Mouse (Mus musculus) CH12.LX (cell line): Measurements from ENCODE around the gene Cdk14. TPM values are rescaled to one million over a fixed set of nuclear protein-coding genes. Genes with fewer than 3 reads are reported as not detected.

Experiments
- DNase-seq: peaks from one replicate; pipeline ENCODE4 v3.0.0-alpha.2; 2013; ENCODE audit errors: extremely low read depth
- H3K27ac ChIP-seq: 2 replicates; pipeline ENCODE4 v1.5.1; 2012; ENCODE audit warnings: low read depth, mild to moderate bottlenecking, control low read depth, moderate library complexity; ENCODE audit not compliant: insufficient read depth
- H3K27me3 ChIP-seq: replicated peaks from 2 replicates; pipeline ENCODE3; 2012; ENCODE audit warnings: inconsistent platforms
- H3K36me3 ChIP-seq, 2 experiments: replicated peaks in 1 of 2; 2 replicates each; pipeline versions ENCODE3 to v1.6.1; 2012; ENCODE audit warnings: inconsistent platforms in 1 of 2, low read length in 1 of 2, mild to moderate bottlenecking in 1 of 2, mixed read lengths in 1 of 2, moderate library complexity in 1 of 2; ENCODE audit not compliant: control insufficient read depth in 1 of 2, insufficient read depth in 1 of 2
- H3K4me1 ChIP-seq, 2 experiments: 2 replicates each; pipeline ENCODE4 v1.6.1; 2012; ENCODE audit warnings: inconsistent platforms in 1 of 2, moderate library complexity in 1 of 2; ENCODE audit not compliant: insufficient read depth in 2 of 2, control insufficient read depth in 1 of 2
- H3K4me2 ChIP-seq: 2 replicates; pipeline ENCODE4 v1.6.1; 2012; ENCODE audit warnings: low read depth, mild to moderate bottlenecking, control low read depth; ENCODE audit not compliant: poor library complexity, insufficient read depth, severe bottlenecking
- H3K4me3 ChIP-seq, 3 experiments: fragments of 150-350 bp in 1 of 3; sonication (generic) in 1 of 3; replicated peaks in 1 of 3; 2 replicates each; pipeline versions ENCODE3 to v1.5.1; 2011 to 2012; ENCODE audit warnings: low read depth in 2 of 3, low read length in 2 of 3, mild to moderate bottlenecking in 2 of 3, moderate library complexity in 2 of 3, control low read depth in 1 of 3, improper control_type of control experiment in 1 of 3, inconsistent platforms in 1 of 3, mixed read lengths in 1 of 3; ENCODE audit not compliant: poor library complexity in 1 of 3
- H3K79me2 ChIP-seq: replicated peaks from 2 replicates; pipeline ENCODE4 v1.6.1; 2012; ENCODE audit warnings: mild to moderate bottlenecking, moderate library complexity; ENCODE audit not compliant: control insufficient read depth, poor library complexity, insufficient read depth, severe bottlenecking; ENCODE audit errors: extremely low read depth
- H3K9ac ChIP-seq: 2 replicates; pipeline ENCODE4 v1.6.1; 2012; ENCODE audit warnings: low read depth, mild to moderate bottlenecking, control low read depth, moderate library complexity; ENCODE audit not compliant: insufficient read depth
- H3K9me3 ChIP-seq: replicated peaks from 2 replicates; pipeline ENCODE3; 2012; ENCODE audit warnings: low read length, inconsistent platforms, mixed read lengths
- E2F4 ChIP-seq: IDR thresholded peaks from 2 replicates; pipeline ENCODE4 v1.6.1; 2011; ENCODE audit warnings: low read depth, low read length, improper control_type of control experiment; ENCODE audit not compliant: insufficient replicate concordance
- ELF1 ChIP-seq: IDR thresholded peaks from 2 replicates; pipeline ENCODE4 v1.6.1; 2014; ENCODE audit warnings: low read depth, mild to moderate bottlenecking, inconsistent platforms, low read length, improper control_type of control experiment
- ETS1 ChIP-seq: conservative IDR thresholded peaks from 2 replicates; pipeline ENCODE4 v1.6.1; 2012; ENCODE audit warnings: low read depth, mild to moderate bottlenecking, inconsistent platforms, low read length, improper control_type of control experiment, moderate library complexity
- GABPA ChIP-seq: IDR thresholded peaks from 2 replicates; pipeline ENCODE4 v1.6.1; 2012; ENCODE audit warnings: low read depth, low read length, improper control_type of control experiment, inconsistent platforms; ENCODE audit not compliant: insufficient replicate concordance
- IRF4 ChIP-seq: IDR thresholded peaks from 2 replicates; pipeline ENCODE4 v1.6.1; 2014; ENCODE audit warnings: low read depth, mild to moderate bottlenecking, inconsistent platforms, low read length, improper control_type of control experiment
- MAFK ChIP-seq: IDR thresholded peaks from 2 replicates; pipeline ENCODE4 v1.6.1; 2011; ENCODE audit warnings: low read length, improper control_type of control experiment; ENCODE audit not compliant: insufficient replicate concordance
- NRF1 ChIP-seq: IDR thresholded peaks from 2 replicates; pipeline ENCODE4 v1.6.1; 2014; ENCODE audit warnings: low read depth, mild to moderate bottlenecking, inconsistent platforms, low read length, improper control_type of control experiment, moderate library complexity
- POLR2A ChIP-seq: IDR thresholded peaks from 2 replicates; pipeline ENCODE4 v1.6.1; 2011; ENCODE audit warnings: low read depth, mild to moderate bottlenecking, improper control_type of control experiment, low read length
- POLR2AphosphoS2 ChIP-seq: IDR thresholded peaks from 2 replicates; pipeline ENCODE4 v1.6.1; 2011; ENCODE audit warnings: low read depth, low read length, improper control_type of control experiment
- RCOR1 ChIP-seq: conservative IDR thresholded peaks from 2 replicates; pipeline ENCODE4 v1.6.1; 2012; ENCODE audit warnings: low read depth, mild to moderate bottlenecking, inconsistent platforms, low read length, improper control_type of control experiment
- SMC3 ChIP-seq: IDR thresholded peaks from 2 replicates; pipeline ENCODE4 v1.6.1; 2011; ENCODE audit warnings: low read depth, low read length, improper control_type of control experiment
- TCF12 ChIP-seq: IDR thresholded peaks from 2 replicates; pipeline ENCODE4 v1.6.1; 2014; ENCODE audit warnings: low read depth, mild to moderate bottlenecking, inconsistent platforms, low read length, improper control_type of control experiment
- USF2 ChIP-seq: conservative IDR thresholded peaks from 2 replicates; pipeline ENCODE4 v1.6.1; 2011; ENCODE audit warnings: low read depth, low read length, improper control_type of control experiment
- ZKSCAN1 ChIP-seq: IDR thresholded peaks from 2 replicates; pipeline ENCODE4 v1.6.1; 2012; ENCODE audit warnings: low read depth, inconsistent platforms, low read length, improper control_type of control experiment, borderline replicate concordance
- ZNF384 ChIP-seq: IDR thresholded peaks from 2 replicates; pipeline ENCODE4 v1.6.1; 2012; ENCODE audit warnings: low read depth, low read length, improper control_type of control experiment, inconsistent platforms
- dilution Hi-C: fragments of 300-500 bp; cut with MboI; formaldehyde crosslinking; loops from 2 replicates; pipeline ENCODE4 v1.14.3; 2020; ENCODE audit warnings: low sequenced_read_pairs; ENCODE audit not compliant: extremely low pct_unique_long_range_greater_than_20kb, extremely low pct_ligation_motif_present
- in situ Hi-C: fragments of 300-500 bp; cut with MboI; formaldehyde crosslinking; loops from 3 replicates; pipeline ENCODE4 v1.14.3; 2019; ENCODE audit warnings: low sequenced_read_pairs, low pct_ligation_motif_present, low pct_unique_long_range_greater_than_20kb, mixed read lengths
- polyA plus RNA-seq: library from polyadenylated mRNA; unstranded; fragments of >175 nt; gene quantifications from 2 replicates; pipeline ENCODE4 v1.2.1, GENCODE M21; 2012; ENCODE audit warnings: low read depth; ENCODE audit not compliant: insufficient read length
- total RNA-seq, 2 experiments: library from RNA; depleted of rRNA; stranded (reverse); fragments of 300-350 nt in 1 of 2; fragments of >200 nt in 1 of 2; gene quantifications; 2 replicates each; pipeline ENCODE4 v1.2.3; 2012 to 2014

The Cdk14 gene
- total and polyA plus RNA-seq, 3 experiments: 3.7 to 12.0 (median 8.9) TPM

GRCm38 (mm10) chr5:4821368-4821771, 598.7 kb downstream of the Cdk14 start:
- H3K9ac ChIP-seq: no peak overlapping the region
- H3K27ac ChIP-seq: no peak overlapping the region
- in situ Hi-C loops (no loop called here), dilution Hi-C loops (no loop called here)
- no peaks in the 10 kb centered on the region for H3K27me3 ChIP-seq
- TF ChIP-seq ELF1 (no peak), RCOR1 (no peak), IRF4 (no peak), SMC3 (no peak), MAFK (no peak), GABPA (no peak), TCF12 (no peak), POLR2A (no peak), POLR2AphosphoS2 (no peak), NRF1 (no peak), ETS1 (no peak), ZNF384 (no peak)
- no peaks in the 10 kb centered on the region for H3K36me3 ChIP-seq
- no peak overlapping the region for H3K4me3 ChIP-seq
- H3K4me2 ChIP-seq: no peak overlapping the region
- H3K9me3 ChIP-seq: no peaks in the 10 kb centered on the region
- H3K4me1 ChIP-seq: no peaks in the 10 kb centered on the region
- DNase-seq: no peak
- no peaks in the 10 kb centered on the region for H3K79me2 ChIP-seq

- DNase-seq: no peak
- dilution Hi-C loops (no loop called here), in situ Hi-C loops (no loop called here)
- Histone ChIP-seq H3K9ac (no peak overlapping the region), H3K36me3 (no peaks in the 10 kb centered on the region), H3K27me3 (no peaks in the 10 kb centered on the region), H3K4me2 (no peak overlapping the region), H3K9me3 (no peaks in the 10 kb centered on the region), H3K27ac (no peak overlapping the region), H3K4me1 (peaks cover 0 to 7% of the 10 kb centered on the region in 2 experiments; a peak in 2 of 4 replicates), H3K79me2 (no peaks in the 10 kb centered on the region), H3K4me3 (no peak overlapping the region)
- no peak for TF ChIP-seq MAFK
Measured at GRCm38 (mm10) chr5:4816981-4817380, 603.1 kb downstream of the Cdk14 start.

- in situ Hi-C loops (no loop called here), dilution Hi-C loops (no loop called here)
- H3K4me2 ChIP-seq: no peak overlapping the region
- no peaks in the 10 kb centered on the region for H3K79me2 ChIP-seq
- no peaks in the 10 kb centered on the region for H3K27me3 ChIP-seq
- no peak for TF ChIP-seq E2F4
- TF ChIP-seq ETS1: no peak
- TF ChIP-seq ZKSCAN1: no peak
- no peak for TF ChIP-seq USF2
- H3K9me3 ChIP-seq: no peaks in the 10 kb centered on the region
- no peak for DNase-seq
- no peaks in the 10 kb centered on the region for H3K36me3 ChIP-seq
- H3K27ac ChIP-seq: no peak overlapping the region
- H3K9ac ChIP-seq: no peak overlapping the region
- no peak overlapping the region for H3K4me3 ChIP-seq
- H3K4me1 ChIP-seq: peaks cover 0 to 13% of the 10 kb centered on the region in 2 experiments; a peak in 2 of 4 replicates
Measured at GRCm38 (mm10) chr5:4814465-4815204, 605.5 kb downstream of the Cdk14 start.
